Mouse (Mus musculus) kidney, postnatal 25 days (tissue): ENCODE measurements around the gene Lrmda.
"Not testable (repeated sequence)": the region's sequence is repeated elsewhere in the genome, so short reads cannot be mapped to it uniquely, and the experiment has no call there.

Experiments
- DNase-seq, 2 experiments: peaks; one replicate each; pipeline ENCODE4 v3.0.0; 2021; ENCODE audit warnings: mixed read lengths in 2 of 2

Lrmda gene

GRCm38 (mm10) chr14:22530706-22531105 is 511.2 kb downstream of the Lrmda start:
- no peak for DNase-seq

DNA sequence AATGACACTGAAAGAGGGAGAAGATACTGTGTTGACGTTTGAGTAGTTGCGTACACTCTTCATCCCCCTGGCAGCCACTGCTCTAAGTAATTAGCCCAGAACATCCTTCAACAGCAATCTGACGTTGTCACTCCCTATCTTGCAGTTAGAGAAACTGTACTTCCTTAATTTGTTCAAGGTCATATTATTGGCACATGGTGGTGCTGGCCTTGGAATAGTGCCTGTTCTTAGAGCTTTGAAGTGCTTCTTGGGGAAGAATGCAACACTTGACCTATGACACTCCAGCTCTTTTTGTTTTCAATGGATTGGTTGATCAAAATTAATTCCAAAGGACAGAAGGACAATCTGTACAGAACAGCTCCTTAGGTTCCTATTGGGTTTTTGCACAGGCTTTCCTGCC is 514.0 kb downstream of the Lrmda start:
- no peak for DNase-seq

DNA sequence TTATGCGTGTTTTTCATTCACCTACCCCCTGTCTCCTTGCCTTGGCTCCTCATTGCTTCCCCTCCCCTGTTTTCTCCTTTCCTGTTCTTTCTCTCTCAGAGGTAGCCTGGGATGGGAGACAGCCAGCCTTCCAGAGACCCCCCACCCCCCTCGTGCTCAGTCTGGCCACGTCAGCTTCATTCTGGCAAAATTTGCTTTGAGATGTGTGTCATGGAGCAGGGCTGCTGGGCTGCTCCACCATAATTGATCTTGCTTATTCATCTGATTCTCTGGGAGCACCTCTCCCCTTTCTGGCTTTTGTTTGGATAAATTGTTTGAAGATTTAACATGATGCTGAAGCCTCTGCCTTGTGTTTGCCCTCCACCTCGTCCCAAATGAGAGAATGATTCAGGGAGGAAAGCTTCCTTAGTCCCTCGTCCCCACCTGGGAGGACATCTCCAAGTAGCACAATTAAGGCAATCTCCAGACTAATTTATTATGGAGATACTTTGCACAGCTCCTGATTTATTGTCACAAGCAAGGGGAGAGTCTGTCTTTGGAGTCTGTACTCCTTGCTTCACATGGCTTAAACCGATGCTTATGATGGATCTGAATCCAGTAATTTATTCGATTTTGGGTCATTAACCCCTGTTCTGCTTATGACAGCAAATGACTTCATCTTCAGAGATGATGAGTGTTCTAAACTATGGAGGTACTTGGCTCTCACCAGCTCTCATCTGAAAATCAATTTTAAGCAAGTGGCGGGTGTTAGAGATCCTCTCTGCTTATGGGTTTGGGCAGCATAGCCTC is 526.6 kb downstream of the Lrmda start:
- no peak for DNase-seq

DNA sequence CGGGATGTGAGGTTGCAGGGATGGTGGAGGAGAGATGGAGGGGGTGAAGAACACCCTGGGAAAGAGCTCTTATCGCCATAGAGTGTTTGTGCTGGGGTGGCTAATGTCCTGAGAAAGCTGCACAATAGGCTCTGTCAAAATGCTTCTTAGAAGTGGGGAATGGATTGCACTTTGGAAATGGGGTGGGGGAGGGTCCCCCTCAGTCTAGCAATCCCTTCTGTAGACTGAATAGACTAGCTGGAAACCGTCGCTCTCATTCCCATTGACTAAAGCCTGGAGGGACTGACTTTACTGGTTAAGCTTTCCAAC is 527.1 kb downstream of the Lrmda start:
- no peak for DNase-seq

DNA sequence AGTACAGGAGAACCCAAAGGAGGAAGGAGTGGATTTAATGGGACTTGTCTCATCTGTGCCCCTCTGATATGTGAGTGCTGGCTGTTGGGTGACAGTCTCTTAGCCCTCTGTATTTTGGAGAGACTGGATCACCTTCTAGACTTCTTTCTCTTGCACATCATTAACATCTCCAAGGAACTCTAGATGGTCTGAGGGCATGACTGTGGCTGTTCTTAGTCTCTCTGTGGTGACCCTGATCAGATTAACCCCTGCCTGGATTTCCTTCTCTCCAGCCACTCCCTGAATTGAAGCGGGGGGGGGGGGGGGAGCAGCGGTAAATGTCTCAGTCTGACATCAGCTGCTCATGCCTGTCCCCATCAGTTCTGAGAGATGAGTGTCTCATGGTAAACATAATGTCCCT is 528.8 kb downstream of the Lrmda start:
- no peak for DNase-seq

DNA sequence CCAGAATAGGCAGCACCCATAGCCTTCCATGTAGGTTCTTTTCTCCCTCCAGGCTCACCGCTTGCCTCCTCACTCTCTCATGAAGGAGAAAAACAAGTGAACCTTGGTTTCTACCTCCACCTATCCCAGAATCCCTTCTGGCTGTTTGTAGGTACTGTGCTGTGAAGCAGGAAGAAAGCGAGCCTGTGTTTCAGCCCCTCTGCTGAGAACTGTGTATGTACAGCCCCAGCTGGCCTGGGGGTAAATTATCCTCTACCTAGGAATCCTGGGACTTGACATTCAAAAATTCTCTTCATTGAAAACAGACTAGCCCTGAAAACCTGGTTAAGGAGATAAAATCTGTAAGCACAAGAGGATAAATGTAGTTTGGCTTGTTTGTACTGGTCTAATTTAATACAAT is 529.7 kb downstream of the Lrmda start:
- DNase-seq = no peak

- no peak for DNase-seq
Measured at GRCm38 (mm10) chr14:22552358-22552757, 532.8 kb downstream of the Lrmda start.

- DNase-seq = no peak
Measured at GRCm38 (mm10) chr14:22552841-22553240, 533.3 kb downstream of the Lrmda start.

DNA sequence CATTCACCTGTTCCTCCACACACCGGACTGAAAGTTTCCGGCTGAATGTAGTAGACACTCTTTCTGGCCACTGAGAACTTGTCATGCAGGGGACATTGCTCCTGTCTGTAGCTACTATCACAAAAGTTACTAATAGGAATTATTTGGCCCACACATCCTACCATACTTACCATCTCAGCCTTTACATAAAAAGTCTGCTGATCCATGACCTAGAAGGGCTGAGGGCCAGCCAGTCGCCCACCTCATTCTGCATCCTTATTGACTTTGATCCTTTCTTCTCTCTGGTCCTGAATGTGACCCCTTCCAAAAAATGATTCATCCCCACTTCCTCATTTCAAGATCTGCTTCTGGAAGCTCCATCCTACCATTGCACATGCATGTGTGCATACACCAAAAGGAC is 534.2 kb downstream of the Lrmda start:
- no peak for DNase-seq

DNA sequence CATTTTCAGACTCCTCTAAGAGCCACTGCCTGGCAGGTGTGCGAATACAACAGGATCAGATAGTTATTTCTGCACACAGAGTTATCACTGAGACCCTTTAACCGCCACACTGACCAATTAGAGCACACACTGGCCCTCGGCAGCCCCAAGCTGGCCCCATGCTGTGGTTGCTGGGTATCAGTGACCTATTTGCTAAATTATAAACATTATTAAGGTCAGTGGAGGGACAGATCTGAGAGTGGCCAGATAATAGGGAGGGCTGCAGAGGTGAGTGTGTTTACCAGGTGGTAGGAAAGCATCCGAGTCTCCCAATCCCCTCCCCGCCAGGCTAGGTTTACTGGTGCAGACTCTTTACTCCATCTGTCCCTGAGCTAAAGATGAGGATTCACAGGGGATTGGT is 553.0 kb downstream of the Lrmda start:
- DNase-seq = no peak

DNA sequence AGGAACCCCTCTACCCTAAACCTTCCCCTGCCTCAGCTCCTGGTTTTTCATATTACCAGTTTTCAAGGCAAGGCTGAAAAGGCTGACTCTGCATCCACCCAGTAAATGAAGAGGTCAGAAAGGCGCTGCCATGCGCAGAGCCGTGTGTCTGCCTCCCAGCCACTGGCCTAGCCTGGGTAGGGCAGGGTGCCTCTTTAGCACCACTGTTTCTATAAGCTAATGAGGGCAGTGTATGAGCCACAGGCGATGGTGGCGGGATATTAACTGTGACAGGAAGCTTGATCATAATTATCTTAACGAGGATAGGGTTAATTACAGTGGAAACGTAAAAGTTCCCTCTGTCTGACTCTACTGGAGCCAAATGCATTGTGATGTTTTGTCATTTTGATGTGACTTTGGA is 554.1 kb downstream of the Lrmda start:
- no peak for DNase-seq

- DNase-seq = peak in 1 of 2 experiments; percentile 37
Measured at GRCm38 (mm10) chr14:22574006-22574405, 554.5 kb downstream of the Lrmda start.

DNA sequence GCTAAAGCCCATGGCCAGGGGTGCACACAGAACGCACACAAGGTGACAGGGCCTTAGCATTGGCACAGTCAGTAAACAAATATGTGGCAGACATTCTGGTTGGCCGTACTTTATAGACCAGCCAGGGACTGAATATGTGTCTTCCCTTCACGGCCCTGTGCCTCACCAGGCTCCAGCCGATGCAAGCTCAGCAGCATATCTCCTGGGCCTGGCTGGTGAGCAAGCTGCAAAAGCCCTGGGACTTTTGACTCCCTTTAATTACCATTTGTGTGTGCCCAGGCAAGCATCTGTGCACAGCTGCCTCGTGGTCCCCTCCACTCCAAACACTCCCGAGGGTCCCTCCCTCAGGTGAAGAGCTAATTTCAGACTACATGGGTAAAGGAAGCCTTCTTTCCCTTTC is 556.9 kb downstream of the Lrmda start:
- DNase-seq = peak; percentile 34 to 54

- DNase-seq = peak; percentile 12 to 47
Measured at GRCm38 (mm10) chr14:22577411-22578037, 558.0 kb downstream of the Lrmda start.

GRCm38 (mm10) chr14:22578224-22578623 is 558.7 kb downstream of the Lrmda start:
- DNase-seq = peak; percentile 88 to 92

DNA sequence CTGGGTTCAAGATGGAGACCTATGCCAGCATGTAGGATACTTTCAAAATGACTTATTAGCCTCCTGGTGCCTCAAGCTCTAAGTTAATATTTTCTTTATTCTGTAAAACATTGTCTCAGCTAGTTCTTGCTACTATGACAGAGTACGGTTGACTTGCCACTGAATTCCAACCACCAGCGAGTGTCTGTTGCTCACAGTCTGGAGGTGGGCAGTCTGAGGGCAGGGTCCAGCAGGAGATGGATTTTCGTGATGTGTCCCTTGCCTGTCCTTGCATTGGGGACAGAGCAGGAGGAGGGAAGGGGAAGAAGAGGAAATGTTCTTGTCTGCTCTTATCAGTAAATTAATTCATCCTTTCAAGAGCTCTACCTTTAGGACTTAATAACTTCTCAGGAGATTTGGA is 559.5 kb downstream of the Lrmda start:
- DNase-seq = peak; percentile 57 to 81

DNA sequence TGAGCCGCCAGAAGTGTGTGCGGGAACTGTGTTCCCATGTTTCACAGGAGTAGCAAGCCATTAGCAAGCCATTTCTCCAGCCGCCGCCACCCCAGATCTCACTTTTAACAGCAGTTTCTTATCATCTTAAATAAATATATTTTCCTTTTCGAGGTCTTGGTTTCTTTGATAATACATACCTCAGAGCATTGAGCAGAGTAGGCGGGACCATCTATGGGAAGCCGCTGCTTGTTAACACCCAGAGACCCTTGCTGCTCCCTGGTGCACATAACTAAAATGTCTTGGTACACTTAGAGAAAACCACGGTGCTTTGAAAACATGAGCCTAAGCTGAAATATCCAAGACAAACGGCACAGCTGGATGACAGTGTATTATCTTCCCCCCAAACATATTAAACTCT is 562.6 kb downstream of the Lrmda start:
- no peak for DNase-seq

GRCm38 (mm10) chr14:22586281-22586680 is 566.8 kb downstream of the Lrmda start:
- DNase-seq = no peak

- DNase-seq = no peak
Measured at GRCm38 (mm10) chr14:22586796-22587195, 567.3 kb downstream of the Lrmda start.

DNA sequence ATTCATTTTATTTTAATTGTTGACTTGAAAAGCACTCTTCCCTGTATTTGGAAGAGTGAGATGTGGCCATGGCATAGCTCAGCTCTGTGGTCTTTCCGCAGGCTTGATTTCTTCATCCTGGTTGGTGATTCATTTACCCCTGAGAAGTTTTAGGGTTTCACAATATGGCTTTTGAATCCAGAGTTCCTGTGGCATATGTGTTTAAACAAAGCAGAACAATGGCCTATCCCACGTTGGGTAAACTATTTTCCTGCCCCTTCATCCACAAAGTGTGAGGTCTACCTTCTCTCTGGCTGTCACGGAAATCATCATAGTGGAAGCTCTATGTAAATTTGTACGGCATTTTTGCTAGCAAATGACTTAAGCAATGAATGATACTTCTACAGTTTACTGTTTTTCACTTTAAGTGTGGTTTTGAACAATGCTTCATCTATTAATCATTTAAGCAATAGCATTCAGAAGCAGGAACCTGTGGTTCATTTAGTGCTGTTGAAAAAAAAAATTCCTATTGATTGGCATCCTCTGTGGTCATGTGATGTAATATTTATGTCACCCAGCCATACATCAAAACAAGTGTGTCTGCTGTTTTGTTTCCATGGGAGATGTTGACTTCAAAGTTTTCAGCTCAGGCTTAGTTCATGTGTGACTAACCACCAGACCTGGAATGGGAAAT is 567.9 kb downstream of the Lrmda start:
- DNase-seq = no peak

- DNase-seq = no peak
Measured at GRCm38 (mm10) chr14:22587958-22588296, 568.4 kb downstream of the Lrmda start.

DNA sequence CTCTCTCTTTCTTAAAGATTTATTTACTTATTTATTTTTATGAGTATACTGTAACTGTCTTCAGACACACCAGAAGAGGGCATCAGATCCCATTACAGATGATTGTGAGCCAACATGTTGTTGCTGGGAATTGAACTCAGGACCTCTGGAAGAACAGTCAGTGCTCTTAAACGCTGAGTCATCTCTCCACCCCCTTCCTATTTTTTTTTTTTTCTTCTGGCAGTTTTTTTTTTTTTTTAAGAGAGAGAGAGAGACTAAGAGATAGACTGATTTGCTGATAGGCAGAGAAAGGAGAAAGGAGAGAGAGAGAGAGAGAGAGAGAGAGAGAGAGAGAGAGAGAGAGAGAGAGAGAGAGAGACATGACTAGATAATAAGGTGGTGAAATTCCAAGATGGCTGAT is 568.9 kb downstream of the Lrmda start:
- not testable (repeated sequence) for DNase-seq

GRCm38 (mm10) chr14:22589503-22590215 is 570.1 kb downstream of the Lrmda start:
- DNase-seq = no peak

GRCm38 (mm10) chr14:22591186-22591585 is 571.7 kb downstream of the Lrmda start:
- DNase-seq = no peak
